Mouse (Mus musculus) embryo, embryonic 9.5 days (tissue): ENCODE measurements around the gene Il18.
"Not testable (repeated sequence)": the region's sequence is repeated elsewhere in the genome, so short reads cannot be mapped to it uniquely, and the experiment has no call there.

ENCODE experiments used
- DNase-seq: peaks from one replicate; pipeline ENCODE4 v3.0.0-alpha.2; 2017; ENCODE audit errors: extremely low spot score

Gene Il18

DNA sequence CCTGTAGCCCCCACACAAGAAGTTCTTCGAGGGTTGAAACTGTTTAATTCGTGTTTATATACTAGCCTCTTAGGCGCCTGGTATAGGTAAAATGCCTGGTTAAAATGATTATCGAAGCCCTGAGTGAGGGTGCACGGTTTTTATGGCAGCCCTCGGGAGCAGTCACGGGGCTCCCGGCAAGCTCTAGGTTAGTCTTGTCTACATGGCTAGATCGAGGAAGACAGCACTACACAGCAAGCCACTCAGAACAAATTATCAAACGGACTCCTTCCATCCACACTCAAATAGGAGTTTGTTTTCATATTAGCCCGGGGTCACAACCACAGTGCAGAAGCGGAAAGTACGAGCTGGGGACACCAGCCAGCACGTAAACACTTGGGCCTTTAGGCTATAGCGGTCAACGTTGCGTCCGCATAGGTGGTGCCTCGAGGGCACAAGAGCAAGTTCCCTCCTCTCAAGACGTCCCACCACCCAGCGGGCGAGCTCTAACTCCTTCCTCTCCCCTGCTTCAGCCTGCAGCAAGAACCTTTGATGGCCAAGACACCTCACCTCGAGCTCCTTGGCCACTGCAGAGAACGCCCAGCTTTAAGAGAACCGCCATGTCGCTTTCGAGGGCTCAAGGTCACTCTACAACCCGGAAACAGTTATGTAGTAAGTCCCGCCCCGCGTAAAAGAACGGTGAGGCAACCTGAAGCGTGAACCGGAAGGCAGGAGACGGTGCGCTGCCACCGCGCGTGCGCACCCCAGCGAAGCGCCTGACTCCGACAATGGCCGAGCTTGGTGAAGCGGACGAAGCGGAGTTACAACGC is 48.8 kb downstream of the Il18 start, which contains the start of the genes Sdhd and Timm8b:
Gene Sdhd (minus strand): TSS at position 624 of the 809 bp plus-strand sequence.
Gene Timm8b (plus strand): TSS at position 722 of the 809 bp plus-strand sequence.
- DNase-seq, result peak; percentile 90

DNA sequence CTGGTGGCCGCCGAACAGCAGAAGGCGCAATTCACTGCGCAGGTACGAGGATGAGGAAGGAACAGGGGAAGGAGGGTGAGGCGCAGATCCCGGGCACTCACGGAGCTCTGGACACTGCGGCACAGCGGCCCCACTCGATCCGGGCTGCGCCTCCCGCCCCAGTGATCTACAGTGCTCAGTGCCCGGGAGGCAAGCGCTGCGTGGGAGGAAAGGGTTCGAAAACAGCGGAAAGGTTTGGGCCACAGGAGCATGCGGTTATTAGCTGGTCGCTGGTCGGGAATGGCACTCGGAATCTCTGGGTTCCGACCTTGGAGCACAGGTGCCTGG is 49.3 kb downstream of the Il18 start:
- no peak for DNase-seq

DNA sequence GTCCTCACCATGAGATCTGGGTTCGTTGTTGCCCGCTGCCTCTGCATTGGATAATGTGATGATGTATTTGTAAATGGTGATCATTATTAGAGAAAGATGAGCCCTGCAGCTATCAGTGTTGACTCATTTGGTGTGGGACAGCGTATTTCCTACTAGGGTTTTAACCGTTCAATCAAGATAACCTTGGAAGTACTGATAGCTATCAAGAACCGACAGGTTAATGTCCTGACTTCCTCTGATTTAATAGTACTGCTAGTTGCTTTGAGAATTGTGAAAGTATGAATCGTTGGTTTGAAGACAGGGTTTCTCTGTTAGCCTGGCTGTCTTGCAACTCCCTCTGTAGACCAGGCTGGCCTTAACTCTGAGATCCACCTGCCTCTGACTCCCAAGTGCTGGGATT is 49.7 kb downstream of the Il18 start:
- DNase-seq, result no peak

DNA sequence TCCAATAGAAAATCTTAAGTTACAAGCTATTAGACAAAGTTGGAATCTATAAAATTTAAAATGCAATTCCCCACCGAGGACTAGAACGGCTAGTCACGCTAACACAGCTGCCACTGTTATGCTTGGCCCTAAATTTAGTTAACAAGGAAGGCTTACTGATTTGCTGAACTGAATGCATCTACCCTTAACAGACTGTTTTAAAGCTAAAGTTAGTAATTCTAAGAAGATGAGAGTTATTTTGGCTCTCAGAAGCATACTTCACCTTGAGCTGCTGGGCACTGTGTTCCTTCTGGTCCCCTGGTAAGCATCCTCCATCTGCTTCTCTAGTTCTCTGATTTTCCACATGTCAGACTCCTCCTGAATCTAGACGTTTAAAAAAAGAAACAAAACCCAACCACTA is 57.5 kb downstream of the Il18 start:
- DNase-seq, result no peak

DNA sequence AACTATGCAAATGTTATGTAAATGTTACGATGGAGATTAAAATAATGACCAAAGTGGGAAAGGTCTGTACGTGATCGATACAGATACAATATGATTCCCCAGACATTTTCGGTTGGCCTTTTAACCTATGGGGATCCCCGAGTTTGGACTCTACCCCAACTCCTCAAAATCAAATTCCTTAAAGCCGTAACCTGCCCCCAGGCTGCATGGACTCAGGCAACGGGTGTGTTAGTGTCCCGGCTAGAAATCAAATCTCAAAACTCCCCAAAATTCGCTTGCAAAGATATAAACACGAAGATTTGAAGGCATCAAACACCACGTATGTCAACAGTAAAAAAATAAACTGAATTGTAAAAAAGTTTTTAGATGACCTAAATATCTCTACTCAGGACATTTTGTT is 61.5 kb downstream of the Il18 start:
- no peak for DNase-seq

DNA sequence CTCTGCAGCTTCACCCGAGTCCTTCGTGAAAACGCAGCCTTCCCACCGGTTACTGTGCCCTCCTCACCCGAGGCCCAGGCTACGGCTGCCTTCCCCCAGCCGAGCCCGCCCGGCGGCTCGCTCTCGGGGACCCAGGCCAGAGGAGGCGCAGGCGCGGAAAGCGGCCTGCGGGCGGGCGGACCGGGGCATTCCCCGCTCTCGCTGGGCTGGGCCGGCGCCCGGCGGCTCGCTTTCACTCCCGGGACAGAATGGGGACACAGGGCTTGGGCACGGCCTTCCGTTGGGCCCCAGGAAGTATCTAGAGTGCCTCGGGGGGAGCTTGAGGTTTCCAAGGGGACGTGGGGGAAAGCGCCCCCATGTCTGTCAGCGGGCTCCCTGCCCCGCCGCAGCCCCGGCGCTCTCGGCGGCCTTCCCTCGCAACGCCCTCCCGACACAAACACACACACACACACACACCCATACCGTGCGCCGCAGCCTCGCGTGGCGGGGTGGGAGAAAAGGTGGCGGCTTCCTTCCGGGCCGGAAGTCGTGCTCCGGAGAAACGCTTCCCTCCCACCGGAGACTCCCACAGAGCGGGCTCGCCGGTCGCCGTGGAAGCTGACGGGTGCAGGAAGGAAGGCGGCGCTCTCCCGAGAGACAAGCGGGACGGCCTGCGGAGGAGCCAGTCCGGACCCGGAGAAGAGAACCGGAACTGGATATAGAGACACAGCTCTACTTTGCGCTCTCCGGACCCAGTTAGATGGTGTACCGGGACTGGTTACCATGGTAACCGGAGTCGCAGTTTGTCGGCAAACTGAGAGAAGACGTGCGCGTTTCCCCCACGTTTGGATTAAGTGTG is 62.4 kb downstream of the Il18 start, which contains the start of the genes Pih1d2 and Nkapd1:
Gene Pih1d2 (plus strand): TSS at position 556 of the 838 bp plus-strand sequence.
Gene Nkapd1 (minus strand): TSS at position 699 of the 838 bp plus-strand sequence.
- peak; percentile 90 for DNase-seq

DNA sequence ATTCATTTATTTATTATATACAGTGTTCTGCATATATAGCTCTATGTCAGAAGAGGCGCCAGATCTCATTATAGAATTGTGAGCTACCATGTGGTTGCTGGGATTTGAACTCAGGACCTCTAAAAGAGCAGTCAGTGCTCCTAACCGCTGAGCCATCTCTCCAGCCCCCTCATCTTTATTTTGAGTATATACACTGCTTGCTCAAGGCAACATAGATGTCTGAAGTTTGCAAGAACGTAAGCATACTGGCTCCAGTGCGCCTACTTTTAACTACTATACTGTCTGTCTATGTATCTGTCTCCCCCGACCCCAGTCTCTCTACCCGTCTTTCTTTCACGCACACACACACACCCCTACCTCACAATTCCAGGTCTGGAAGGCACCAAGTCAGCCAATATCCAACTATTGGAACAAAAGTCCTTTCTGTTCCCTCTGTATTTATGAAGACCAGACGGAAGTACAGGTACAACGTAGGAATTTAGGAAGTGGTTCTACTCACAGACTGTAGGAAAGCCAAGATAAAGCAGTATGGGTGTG is 63.2 kb downstream of the Il18 start:
- no peak for DNase-seq

DNA sequence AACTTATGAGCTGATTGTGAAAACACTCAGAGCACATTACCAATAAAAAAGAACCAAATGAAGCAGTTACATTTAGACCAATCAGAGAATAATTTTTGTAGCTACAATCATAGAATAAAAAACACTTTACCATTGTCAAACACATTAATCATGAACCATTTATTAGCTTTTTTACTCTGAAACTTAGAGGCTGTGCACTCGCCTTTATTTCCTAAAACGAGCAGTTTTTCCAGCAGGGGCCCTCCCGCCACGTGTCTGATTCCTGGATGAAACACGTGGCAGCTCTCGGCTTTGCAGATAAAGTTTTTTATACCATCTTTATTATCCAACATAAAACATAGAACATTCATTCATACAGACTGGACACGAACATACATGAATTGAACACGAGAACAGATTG is 76.3 kb downstream of the Il18 start:
- not testable (repeated sequence) for DNase-seq
